Mouse (Mus musculus): Measurements from ENCODE around the gene Grik3.

GRCm38 (mm10) chr4:125696182-125696939, 205.9 kb downstream of the Grik3 start:
- TF ChIP-seq CTCF (IDR thresholded peaks at IDR 0.05; ENCODE audit: low read depth) (no peak), EP300 (IDR thresholded peaks at IDR 0.05; ENCODE audit: low read depth) (no peak)
